Mouse (Mus musculus): Measurements from ENCODE around the gene Igfals. TPM values are rescaled to one million over a fixed set of nuclear protein-coding genes. Genes with fewer than 3 reads are reported as not detected.

Gene Igfals
- polyA plus RNA-seq, 1 experiment = 9.0 TPM

- H3K4me3 ChIP-seq (ENCODE audit: control insufficient read depth, insufficient read depth, low read length) = no peak overlapping the region
- H3K27ac ChIP-seq (ENCODE audit: control insufficient read depth, insufficient read depth, low read length) = no peak overlapping the region
- peaks cover 55% of the 10 kb centered on the region for H3K36me3 ChIP-seq (ENCODE audit: control insufficient read depth, insufficient read depth, low read length)
- DNase-seq = no peak
- WGBS = 98% methylated on average over 6 of the region's 6 CpGs
- no peaks in the 10 kb centered on the region for H3K27me3 ChIP-seq (ENCODE audit: control insufficient read depth, insufficient read depth, low read length)
- no peak for TF ChIP-seq POLR2A (IDR thresholded peaks at IDR 0.05; ENCODE audit: control insufficient read depth, extremely low read depth, insufficient read depth, low read length, poor library complexity)
- TF ChIP-seq CTCF (IDR thresholded peaks at IDR 0.05; ENCODE audit: borderline replicate concordance, control insufficient read depth, extremely low read depth, insufficient read depth, low read length, poor library complexity) = no peak
- H3K4me1 ChIP-seq (replicated peaks; ENCODE audit: control insufficient read depth, insufficient read depth, low read length) = peaks cover 18% of the 10 kb centered on the region
These were observed 34.2 kb downstream of the Igfals start for GRCm38 (mm10) chr17:24900014-24900413.

DNA sequence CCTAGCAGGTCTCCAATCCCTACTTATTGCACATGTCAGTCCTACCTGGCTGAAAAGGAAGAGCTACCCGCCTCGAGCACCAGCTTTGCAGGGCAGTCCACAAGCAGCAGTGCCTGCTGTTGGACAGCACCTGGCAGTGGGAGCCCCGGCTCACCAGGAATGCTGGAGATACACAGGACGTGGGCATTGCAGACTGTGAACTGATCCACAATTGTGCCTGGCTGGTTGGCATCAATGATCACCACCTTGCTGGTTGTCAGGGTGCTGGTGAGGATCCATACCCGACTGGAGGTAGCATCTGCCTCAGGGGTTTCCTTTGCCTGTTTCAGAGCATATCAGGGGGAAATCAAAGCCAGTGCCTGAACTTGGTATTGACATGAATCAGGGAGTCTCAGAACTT is 36.3 kb downstream of the Igfals start:
- Histone ChIP-seq H3K27me3 (ENCODE audit: control insufficient read depth, insufficient read depth, low read length) (no peaks in the 10 kb centered on the region), H3K4me1 (replicated peaks; ENCODE audit: control insufficient read depth, insufficient read depth, low read length) (peaks cover 4% of the 10 kb centered on the region), H3K36me3 (ENCODE audit: control insufficient read depth, insufficient read depth, low read length) (peaks cover 69% of the 10 kb centered on the region), H3K4me3 (ENCODE audit: control insufficient read depth, insufficient read depth, low read length) (no peak overlapping the region), H3K27ac (ENCODE audit: control insufficient read depth, insufficient read depth, low read length) (no peak overlapping the region)
- DNase-seq = no peak
- TF ChIP-seq POLR2A (IDR thresholded peaks at IDR 0.05; ENCODE audit: control insufficient read depth, extremely low read depth, insufficient read depth, low read length, poor library complexity) = no peak
- TF ChIP-seq CTCF (IDR thresholded peaks at IDR 0.05; ENCODE audit: borderline replicate concordance, control insufficient read depth, extremely low read depth, insufficient read depth, low read length, poor library complexity) = no peak
- WGBS = 98% methylated on average over 5 of the region's 5 CpGs

DNA sequence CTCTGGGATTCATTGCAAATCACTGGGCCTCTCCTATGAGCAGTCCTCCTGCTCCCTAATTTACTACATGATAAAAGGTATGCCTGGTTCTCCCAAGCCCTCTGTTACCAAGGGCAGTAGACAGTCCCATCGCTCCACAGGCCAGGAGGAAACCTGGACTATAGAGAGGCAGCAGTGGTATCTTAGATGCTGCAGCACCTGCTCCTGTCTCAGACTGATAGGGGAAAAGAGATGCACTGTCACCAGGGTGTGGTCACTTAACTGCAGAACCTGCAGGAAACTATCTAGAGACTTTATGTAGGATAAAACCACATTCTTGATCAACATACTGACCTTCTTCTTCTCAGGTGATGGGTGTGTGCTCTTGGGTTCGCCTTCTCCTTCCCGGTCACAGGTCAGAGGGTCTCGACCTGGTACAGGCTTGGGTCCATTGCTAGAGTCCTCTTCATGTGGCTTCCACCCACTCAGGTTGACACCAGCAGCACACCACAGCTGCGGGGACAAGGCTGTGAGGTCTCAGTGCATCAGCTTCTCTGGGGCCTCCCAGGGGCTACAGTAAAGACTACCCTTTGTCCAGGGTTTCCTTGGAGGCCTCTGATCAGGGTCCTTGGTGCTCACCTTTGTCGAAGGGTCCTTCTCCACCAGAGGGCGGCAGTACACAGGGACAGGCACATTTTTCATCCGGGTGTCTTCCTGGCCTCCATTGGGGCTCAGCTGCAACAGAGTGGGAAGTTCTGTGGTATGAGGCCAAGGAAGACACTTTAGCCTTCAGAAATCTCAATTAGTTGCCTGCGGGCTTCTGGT is 37.1 kb downstream of the Igfals start:
- Histone ChIP-seq H3K27me3 (ENCODE audit: control insufficient read depth, insufficient read depth, low read length) (no peaks in the 10 kb centered on the region), H3K27ac (ENCODE audit: control insufficient read depth, insufficient read depth, low read length) (no peak overlapping the region), H3K36me3 (ENCODE audit: control insufficient read depth, insufficient read depth, low read length) (peaks cover 77% of the 10 kb centered on the region), H3K4me1 (replicated peaks; ENCODE audit: control insufficient read depth, insufficient read depth, low read length) (no peaks in the 10 kb centered on the region), H3K4me3 (ENCODE audit: control insufficient read depth, insufficient read depth, low read length) (no peak overlapping the region)
- 80% methylated on average over 9 of the region's 9 CpGs for WGBS
- TF ChIP-seq CTCF (IDR thresholded peaks at IDR 0.05; ENCODE audit: borderline replicate concordance, control insufficient read depth, extremely low read depth, insufficient read depth, low read length, poor library complexity) = peak; percentile 31; the same call in 1 of the 2 replicates
- TF ChIP-seq POLR2A (IDR thresholded peaks at IDR 0.05; ENCODE audit: control insufficient read depth, extremely low read depth, insufficient read depth, low read length, poor library complexity) = no peak
- peak; percentile 50 for DNase-seq

DNA sequence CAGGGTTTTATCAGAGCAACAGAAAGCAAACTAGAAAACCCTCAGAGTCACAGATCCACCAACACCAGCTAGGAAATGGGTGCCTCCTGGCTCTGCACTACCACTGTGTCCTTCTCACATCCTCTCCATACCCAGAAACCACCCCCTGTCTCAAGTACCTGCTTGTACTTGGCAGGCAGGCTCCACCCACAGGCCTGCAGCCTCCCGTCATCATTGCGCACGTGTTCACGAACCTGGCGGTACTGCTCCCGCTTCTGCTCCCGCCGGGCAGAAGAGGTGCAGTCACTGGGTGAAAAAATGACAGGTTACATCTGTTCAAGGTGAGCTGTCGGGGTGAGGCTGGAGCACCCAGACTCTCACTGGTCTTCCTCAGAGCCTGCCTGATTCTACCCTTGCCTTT is 38.0 kb downstream of the Igfals start:
- Histone ChIP-seq H3K4me1 (replicated peaks; ENCODE audit: control insufficient read depth, insufficient read depth, low read length) (no peaks in the 10 kb centered on the region), H3K4me3 (ENCODE audit: control insufficient read depth, insufficient read depth, low read length) (no peak overlapping the region), H3K27ac (ENCODE audit: control insufficient read depth, insufficient read depth, low read length) (no peak overlapping the region), H3K36me3 (ENCODE audit: control insufficient read depth, insufficient read depth, low read length) (peaks cover 85% of the 10 kb centered on the region), H3K27me3 (ENCODE audit: control insufficient read depth, insufficient read depth, low read length) (no peaks in the 10 kb centered on the region)
- no peak for TF ChIP-seq CTCF (IDR thresholded peaks at IDR 0.05; ENCODE audit: borderline replicate concordance, control insufficient read depth, extremely low read depth, insufficient read depth, low read length, poor library complexity)
- no peak for DNase-seq
- whole genome bisulfite sequencing = 94% methylated on average over 9 of the region's 9 CpGs

DNA sequence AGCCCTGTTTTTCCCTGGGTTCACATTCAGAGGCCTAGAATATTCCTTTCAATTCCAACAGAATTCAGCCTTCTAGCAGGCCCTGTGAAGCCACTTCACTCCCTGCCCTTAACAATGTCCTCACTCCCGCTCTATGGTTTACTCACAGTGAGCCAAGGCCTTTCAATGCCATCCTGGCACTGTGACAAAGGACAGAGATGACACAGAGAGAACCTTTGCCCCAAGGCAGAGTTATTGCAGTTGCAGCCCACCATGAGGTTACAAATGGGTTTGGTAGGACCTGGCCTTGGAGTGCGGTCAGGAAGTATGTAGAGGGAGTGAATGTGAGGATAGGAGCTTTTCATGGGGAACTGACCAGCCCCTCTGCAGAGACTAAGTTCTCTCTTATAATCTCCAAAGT is 41.8 kb downstream of the Igfals start:
- Histone ChIP-seq H3K4me1 (replicated peaks; ENCODE audit: control insufficient read depth, insufficient read depth, low read length) (no peaks in the 10 kb centered on the region), H3K4me3 (ENCODE audit: control insufficient read depth, insufficient read depth, low read length) (no peak overlapping the region), H3K27ac (ENCODE audit: control insufficient read depth, insufficient read depth, low read length) (no peak overlapping the region), H3K36me3 (ENCODE audit: control insufficient read depth, insufficient read depth, low read length) (peaks cover 84% of the 10 kb centered on the region), H3K27me3 (ENCODE audit: control insufficient read depth, insufficient read depth, low read length) (no peaks in the 10 kb centered on the region)
- no peak for TF ChIP-seq POLR2A (IDR thresholded peaks at IDR 0.05; ENCODE audit: control insufficient read depth, extremely low read depth, insufficient read depth, low read length, poor library complexity)
- TF ChIP-seq CTCF (IDR thresholded peaks at IDR 0.05; ENCODE audit: borderline replicate concordance, control insufficient read depth, extremely low read depth, insufficient read depth, low read length, poor library complexity) = no peak
- no peak for DNase-seq
- 96% methylated on average over 2 of the region's 2 CpGs for WGBS

- TF ChIP-seq POLR2A (IDR thresholded peaks at IDR 0.05; ENCODE audit: control insufficient read depth, extremely low read depth, insufficient read depth, low read length, poor library complexity) (no peak), CTCF (IDR thresholded peaks at IDR 0.05; ENCODE audit: borderline replicate concordance, control insufficient read depth, extremely low read depth, insufficient read depth, low read length, poor library complexity) (no peak)
- no peak overlapping the region for H3K27ac ChIP-seq (ENCODE audit: control insufficient read depth, insufficient read depth, low read length)
- H3K27me3 ChIP-seq (ENCODE audit: control insufficient read depth, insufficient read depth, low read length) = no peaks in the 10 kb centered on the region
- H3K4me1 ChIP-seq (replicated peaks; ENCODE audit: control insufficient read depth, insufficient read depth, low read length) = no peaks in the 10 kb centered on the region
- H3K36me3 ChIP-seq (ENCODE audit: control insufficient read depth, insufficient read depth, low read length) = peaks cover 71% of the 10 kb centered on the region
- DNase-seq = no peak
- no peak overlapping the region for H3K4me3 ChIP-seq (ENCODE audit: control insufficient read depth, insufficient read depth, low read length)
These were observed 48.2 kb downstream of the Igfals start for GRCm38 (mm10) chr17:24913984-24914383.

- H3K4me1 ChIP-seq (replicated peaks; ENCODE audit: control insufficient read depth, insufficient read depth, low read length) = no peaks in the 10 kb centered on the region
- 95% methylated on average over 1 of the region's 1 CpGs for WGBS
- H3K27me3 ChIP-seq (ENCODE audit: control insufficient read depth, insufficient read depth, low read length) = no peaks in the 10 kb centered on the region
- no peak overlapping the region for H3K27ac ChIP-seq (ENCODE audit: control insufficient read depth, insufficient read depth, low read length)
- H3K36me3 ChIP-seq (ENCODE audit: control insufficient read depth, insufficient read depth, low read length) = peaks cover 62% of the 10 kb centered on the region
- no peak for DNase-seq
- no peak overlapping the region for H3K4me3 ChIP-seq (ENCODE audit: control insufficient read depth, insufficient read depth, low read length)
- TF ChIP-seq CTCF (IDR thresholded peaks at IDR 0.05; ENCODE audit: borderline replicate concordance, control insufficient read depth, extremely low read depth, insufficient read depth, low read length, poor library complexity) (no peak), POLR2A (IDR thresholded peaks at IDR 0.05; ENCODE audit: control insufficient read depth, extremely low read depth, insufficient read depth, low read length, poor library complexity) (no peak)
These were observed 57.4 kb downstream of the Igfals start for GRCm38 (mm10) chr17:24923246-24923645.
